Mouse (Mus musculus) urinary bladder, postnatal 4 days (tissue): ENCODE measurements around the gene Cyp2w1.
A peak's percentile ranks its signal among the peaks of the same experiment; 100 is the strongest.

Experiments used
- DNase-seq, 2 experiments: peaks; one replicate each; pipeline ENCODE4 v3.0.0; 2021 to 2022; ENCODE audit warnings: low spot score in 2 of 2

Cyp2w1 gene

GRCm38 (mm10) chr5:139364911-139365571, 12.6 kb downstream of the Cyp2w1 start:
- DNase-seq = no peak

GRCm38 (mm10) chr5:139365827-139366226, 13.4 kb downstream of the Cyp2w1 start:
- no peak for DNase-seq

- no peak for DNase-seq
Observed at GRCm38 (mm10) chr5:139366484-139366883, 14.1 kb downstream of the Cyp2w1 start.

DNA sequence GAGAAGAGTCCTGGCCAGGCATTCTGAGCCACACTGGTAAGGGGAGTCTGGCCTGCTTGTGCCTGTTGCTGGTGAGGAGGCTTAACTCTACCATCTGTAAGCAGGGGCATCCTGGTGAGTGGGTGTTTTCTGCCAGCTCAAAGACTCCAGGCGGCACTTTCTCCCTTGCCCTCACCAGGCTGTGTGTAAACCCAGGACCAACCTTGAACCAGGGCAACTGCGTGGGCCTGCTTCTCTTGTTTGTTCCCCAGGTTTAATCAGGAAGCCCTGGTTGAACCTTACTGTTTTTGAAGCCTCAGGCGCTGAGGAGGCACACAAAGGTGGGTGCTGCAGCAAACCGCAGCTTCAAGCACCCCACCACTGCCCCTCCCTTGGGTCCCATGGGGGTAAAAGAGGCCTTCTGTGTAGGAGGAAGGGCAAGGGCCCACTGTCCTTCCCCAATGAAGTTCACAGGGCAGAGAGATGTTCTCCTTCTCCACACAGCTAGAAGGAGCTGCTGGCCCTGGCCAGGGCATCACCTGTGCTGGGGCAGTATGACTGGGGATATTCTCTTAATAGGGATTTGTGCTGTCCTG, 15.6 kb downstream of the Cyp2w1 start:
- DNase-seq = no peak

- no peak for DNase-seq
Observed at GRCm38 (mm10) chr5:139368638-139369320, 16.4 kb downstream of the Cyp2w1 start.

- no peak for DNase-seq
Observed at GRCm38 (mm10) chr5:139370336-139370735, 17.9 kb downstream of the Cyp2w1 start.

GRCm38 (mm10) chr5:139371118-139371517, 18.7 kb downstream of the Cyp2w1 start:
- no peak for DNase-seq

GRCm38 (mm10) chr5:139371631-139372401, 19.4 kb downstream of the Cyp2w1 start:
- peak; percentile 91 to 93 for DNase-seq

DNA sequence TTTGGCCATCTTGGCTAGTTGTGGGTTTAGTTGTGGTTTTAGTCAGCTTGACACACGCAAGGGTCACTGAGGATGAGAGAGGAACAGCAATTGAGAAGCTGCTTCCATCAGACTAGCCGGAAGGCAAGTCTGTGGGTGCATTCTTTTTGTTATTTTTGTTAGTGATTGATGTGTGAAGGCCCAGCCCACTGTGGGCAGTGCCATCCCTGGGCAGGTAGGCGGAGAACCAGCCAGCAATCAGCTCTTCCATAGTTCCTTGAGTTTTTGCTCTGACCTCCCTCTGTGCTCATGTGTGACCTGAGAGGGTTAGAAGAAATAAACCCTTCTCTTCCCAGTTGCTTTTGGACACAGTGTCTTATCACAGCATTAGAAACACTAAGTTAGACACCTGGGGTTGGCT, 20.7 kb downstream of the Cyp2w1 start:
- DNase-seq = no peak

- no peak for DNase-seq
Observed at GRCm38 (mm10) chr5:139373889-139374444, 21.6 kb downstream of the Cyp2w1 start.

- no peak for DNase-seq
Observed at GRCm38 (mm10) chr5:139374841-139375240, 22.4 kb downstream of the Cyp2w1 start.

DNA sequence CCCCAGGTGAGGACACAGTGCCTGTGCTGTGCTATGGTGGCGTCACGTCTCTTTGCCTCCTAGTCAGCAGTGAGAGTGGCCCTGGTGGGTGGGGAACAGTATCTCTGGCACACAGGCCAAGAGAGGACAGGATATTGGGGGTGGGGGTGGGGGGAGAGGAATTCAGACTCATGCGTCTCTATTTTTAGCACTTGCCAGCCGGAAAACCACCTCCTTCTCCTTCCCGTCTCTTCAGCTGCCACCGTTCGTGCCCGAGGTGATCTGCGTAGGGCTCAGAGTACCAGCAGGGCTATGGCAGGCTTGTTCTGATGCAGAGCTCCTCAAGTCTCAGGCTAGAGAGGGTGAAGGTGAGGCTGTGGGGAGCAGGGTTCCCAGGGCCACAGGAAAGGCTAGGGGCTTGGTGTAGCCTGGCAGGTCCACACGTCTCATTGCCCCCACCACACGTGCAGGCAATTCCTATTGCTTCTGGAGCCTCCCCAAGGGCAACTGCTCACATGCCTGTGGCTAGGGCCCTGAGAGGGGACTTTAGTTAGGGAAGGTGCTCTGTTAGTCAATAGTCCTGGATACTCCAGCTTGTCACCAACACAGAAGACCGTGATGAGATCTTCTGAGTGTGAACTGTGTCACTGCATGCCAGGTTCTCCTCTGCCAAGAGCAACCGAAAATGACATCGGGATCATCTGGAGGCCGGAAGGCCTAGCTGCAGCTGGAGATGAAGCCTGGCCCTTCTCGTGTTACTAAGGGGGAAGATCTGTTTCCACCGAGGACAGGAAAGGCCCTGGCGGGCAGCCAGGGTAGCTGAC, 25.3 kb downstream of the Cyp2w1 start, which contains the start of gene Gpr146:
Gene Gpr146, plus strand, starts transcription at position 230 of the 803 bp plus-strand sequence.
- DNase-seq = no peak

- no peak for DNase-seq
Observed at GRCm38 (mm10) chr5:139378271-139378556, 25.8 kb downstream of the Cyp2w1 start.

GRCm38 (mm10) chr5:139378986-139379629, 26.7 kb downstream of the Cyp2w1 start:
- DNase-seq = peak in 1 of 2 experiments; percentile 58

GRCm38 (mm10) chr5:139379771-139380384, 27.5 kb downstream of the Cyp2w1 start:
- DNase-seq = no peak

- DNase-seq = peak; percentile 92 to 96
Observed at GRCm38 (mm10) chr5:139380385-139381248, 28.2 kb downstream of the Cyp2w1 start.

GRCm38 (mm10) chr5:139381586-139382513, 29.4 kb downstream of the Cyp2w1 start:
- DNase-seq = no peak

DNA sequence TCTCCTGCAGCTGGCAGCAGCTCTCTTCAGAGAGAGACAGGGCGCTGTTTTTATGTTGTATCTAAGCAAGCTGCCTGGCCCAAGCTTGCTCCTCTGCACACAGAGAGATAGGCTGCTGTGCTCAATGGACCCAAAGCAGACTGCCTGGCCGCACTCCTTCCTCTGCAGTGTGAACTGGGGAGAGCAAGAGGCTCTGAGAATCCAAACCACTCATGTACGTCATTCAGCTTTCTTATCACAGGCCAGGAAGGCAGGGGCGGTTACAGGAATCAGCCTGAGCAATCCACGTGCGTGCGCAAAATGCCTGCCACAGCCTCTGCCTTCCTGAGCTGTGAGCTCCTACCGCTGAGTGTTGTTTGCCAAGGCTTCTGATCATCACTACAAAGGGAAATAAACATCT, 30.3 kb downstream of the Cyp2w1 start:
- DNase-seq = no peak
